Mouse (Mus musculus): ENCODE data around the gene Aqp1. TPM values are rescaled to one million over a fixed set of nuclear protein-coding genes. Genes with fewer than 3 reads are reported as not detected.

Gene Aqp1
- 6.5 and 7.1 TPM in 2 replicates for polyA plus RNA-seq (2012; rRNA removed)

GRCm38 (mm10) chr6:55335989-55336514 lies at the start of gene Aqp1:
Gene Aqp1 (plus strand): TSS chr6:55336432.

GRCm38 (mm10) chr6:55376076-55376475 lies 39.8 kb downstream of the Aqp1 start, which contains the start of gene Ghrhr:
Gene Ghrhr (plus strand): TSS chr6:55376295.

Other genes with a start within 250 kb of the Aqp1 start
- gene Crhr2, start 203.4 kb upstream of the Aqp1 start, polyA plus RNA-seq (2012; rRNA removed): 0.25 and 0.73 TPM in 2 replicates
- 0.17 and 0.20 TPM in 2 replicates for gene Inmt, start 161.4 kb upstream of the Aqp1 start, polyA plus RNA-seq (2012; rRNA removed)
- gene Mindy4, start 133.0 kb upstream of the Aqp1 start, polyA plus RNA-seq (2012; rRNA removed): 8.8 and 12.3 TPM in 2 replicates
- gene Ghrhr, start 39.9 kb downstream of the Aqp1 start, polyA plus RNA-seq (2012; rRNA removed): not detected in 2 replicates
- 13.9 and 14.9 TPM in 2 replicates for gene Adcyap1r1, start 115.5 kb downstream of the Aqp1 start, polyA plus RNA-seq (2012; rRNA removed)

Data from central nervous system, embryonic 11.5 days (tissue).